Mouse (Mus musculus) embryonic fibroblast, embryonic 13.5 days (primary cell): ENCODE data around the gene Postn. TPM values are rescaled to one million over a fixed set of nuclear protein-coding genes. Genes with fewer than 3 reads are reported as not detected.

Experiments used
- H3K27ac ChIP-seq: 2 replicates; pipeline ENCODE4 v1.5.1; 2012; ENCODE audit warnings: low read length, control low read depth, inconsistent platforms; ENCODE audit not compliant: insufficient read depth
- H3K4me1 ChIP-seq: 2 replicates; pipeline ENCODE4 v1.6.1; 2011; ENCODE audit warnings: low read length; ENCODE audit not compliant: control insufficient read depth, insufficient read depth
- H3K4me3 ChIP-seq: 2 replicates; pipeline ENCODE4 v1.5.1; 2011; ENCODE audit warnings: mild to moderate bottlenecking, control low read depth, low read length; ENCODE audit not compliant: insufficient read depth
- CTCF ChIP-seq: IDR thresholded peaks from 2 replicates; pipeline ENCODE4 v1.5.1; 2011; ENCODE audit warnings: mild to moderate bottlenecking, control low read depth, low read length, moderate library complexity, borderline replicate concordance; ENCODE audit not compliant: insufficient read depth
- POLR2A ChIP-seq: IDR thresholded peaks from 2 replicates; pipeline ENCODE4 v1.6.1; 2011; ENCODE audit warnings: low read depth, mild to moderate bottlenecking, control low read depth, low read length, moderate library complexity
- polyA plus RNA-seq: library from polyadenylated mRNA; stranded (reverse); fragments of >200 nt; gene quantifications from 2 replicates; pipeline ENCODE4 v1.2.4, GENCODE M21; 2011; ENCODE audit warnings: low read depth; ENCODE audit not compliant: missing spikeins, insufficient read length

The Postn gene
- polyA plus RNA-seq, 1 experiment: 3,345 TPM

DNA sequence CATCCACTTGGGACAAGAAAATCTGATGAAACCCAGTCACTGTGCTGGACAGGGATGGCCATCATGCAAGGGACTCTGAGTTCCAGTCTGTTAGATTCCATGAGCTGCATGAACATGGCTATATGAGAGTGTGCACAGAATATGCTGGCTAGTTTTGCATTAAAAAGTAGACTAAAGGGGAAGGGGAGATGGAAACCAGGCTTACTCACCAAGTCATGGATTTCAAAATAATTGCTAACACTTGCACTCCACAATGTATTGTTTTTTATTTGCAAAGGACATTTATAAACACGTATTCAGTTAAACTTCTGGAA, 52.6 kb downstream of the Postn start:
- TF ChIP-seq CTCF (no peak), POLR2A (no peak)
- no peak overlapping the region for H3K4me3 ChIP-seq
- peak overlapping the region; percentile 85 for H3K27ac ChIP-seq
- peaks cover 6% of the 10 kb centered on the region for H3K4me1 ChIP-seq

- H3K27ac ChIP-seq: peak overlapping the region; percentile 53; the same call in 1 of the 2 replicates
- no peak overlapping the region for H3K4me3 ChIP-seq
- H3K4me1 ChIP-seq: peaks cover 6% of the 10 kb centered on the region
- no peak for TF ChIP-seq POLR2A
- TF ChIP-seq CTCF: no peak
Measured at GRCm38 (mm10) chr3:54414386-54414785, 53.5 kb downstream of the Postn start.

GRCm38 (mm10) chr3:54417833-54418386, 57.0 kb downstream of the Postn start:
- no peak overlapping the region for H3K27ac ChIP-seq

GRCm38 (mm10) chr3:54420189-54420928, 59.5 kb downstream of the Postn start:
- Histone ChIP-seq H3K4me3 (no peak overlapping the region), H3K27ac (peak overlapping the region; percentile 66), H3K4me1 (no peaks in the 10 kb centered on the region)
- TF ChIP-seq POLR2A (no peak), CTCF (no peak)

More at GRCm38 (mm10) chr3:54417833-54418386, 57.0 kb downstream of the Postn start:
- peaks cover 2% of the 10 kb centered on the region; the same call in 1 of the 2 replicates for H3K4me1 ChIP-seq
- TF ChIP-seq POLR2A (no peak), CTCF (no peak)
- no peak overlapping the region for H3K4me3 ChIP-seq

GRCm38 (mm10) chr3:54420983-54421382, 60.1 kb downstream of the Postn start:
- H3K4me3 ChIP-seq: no peak overlapping the region
- peak overlapping the region; percentile 66 for H3K27ac ChIP-seq
- TF ChIP-seq CTCF (no peak), POLR2A (no peak)
- H3K4me1 ChIP-seq: no peaks in the 10 kb centered on the region

GRCm38 (mm10) chr3:54421666-54422065, 60.8 kb downstream of the Postn start:
- H3K4me3 ChIP-seq: no peak overlapping the region
- H3K27ac ChIP-seq: no peak overlapping the region
- TF ChIP-seq POLR2A: no peak
- TF ChIP-seq CTCF: no peak
- no peaks in the 10 kb centered on the region for H3K4me1 ChIP-seq

DNA sequence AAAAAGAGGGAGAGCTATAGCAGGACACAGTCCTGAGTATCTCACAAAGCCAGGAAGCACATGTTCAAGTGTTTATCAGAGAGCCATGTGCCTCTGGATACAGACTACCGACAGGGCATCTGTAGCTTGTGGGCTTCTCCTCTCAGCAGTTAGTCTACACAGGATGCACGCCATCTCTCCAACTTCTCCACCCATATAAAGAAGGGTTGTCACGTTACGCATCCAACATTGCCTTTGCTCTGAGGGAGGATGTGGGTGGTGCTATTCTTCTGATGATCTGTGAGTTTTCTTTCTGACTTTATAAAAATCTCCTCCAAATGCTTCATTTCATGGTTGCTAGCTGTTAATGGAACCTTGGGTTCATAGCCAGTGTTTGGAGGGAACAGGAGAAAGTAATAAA, 63.2 kb downstream of the Postn start:
- no peaks in the 10 kb centered on the region for H3K4me1 ChIP-seq
- no peak overlapping the region for H3K27ac ChIP-seq
- no peak overlapping the region for H3K4me3 ChIP-seq
- TF ChIP-seq POLR2A (no peak), CTCF (no peak)

- peak overlapping the region; percentile 84 for H3K27ac ChIP-seq
- peaks cover 6% of the 10 kb centered on the region for H3K4me1 ChIP-seq
- no peak overlapping the region for H3K4me3 ChIP-seq
- TF ChIP-seq POLR2A: no peak
- TF ChIP-seq CTCF: no peak
Measured at GRCm38 (mm10) chr3:54431663-54432062, 70.8 kb downstream of the Postn start.

DNA sequence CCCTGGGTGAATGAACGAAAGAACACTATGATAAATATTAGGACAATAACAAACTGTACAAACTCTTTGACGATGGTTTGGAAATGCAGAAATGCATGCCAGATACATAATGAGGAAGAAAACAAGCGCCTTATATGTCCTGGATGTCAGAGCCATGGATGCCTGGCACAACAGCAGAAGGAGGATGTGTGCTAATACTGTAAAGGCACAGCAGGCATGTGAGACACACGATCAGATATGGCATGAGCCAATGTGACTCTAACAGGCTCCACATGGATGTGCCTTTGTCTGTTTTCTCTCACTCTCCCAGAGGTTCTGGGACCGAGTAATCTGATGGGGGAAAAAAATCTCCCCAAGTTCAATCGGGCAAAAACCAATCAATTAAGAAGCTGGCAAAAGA, 71.3 kb downstream of the Postn start:
- no peak for TF ChIP-seq POLR2A
- TF ChIP-seq CTCF: no peak
- peak overlapping the region; percentile 84 for H3K27ac ChIP-seq
- peaks cover 6% of the 10 kb centered on the region for H3K4me1 ChIP-seq
- H3K4me3 ChIP-seq: no peak overlapping the region

- no peak overlapping the region for H3K4me3 ChIP-seq
- TF ChIP-seq CTCF (no peak), POLR2A (no peak)
- peak overlapping the region; percentile 84 for H3K27ac ChIP-seq
- H3K4me1 ChIP-seq: peaks cover 6% of the 10 kb centered on the region
Measured at GRCm38 (mm10) chr3:54432605-54433004, 71.7 kb downstream of the Postn start.
